Mouse (Mus musculus) neural tube, embryonic 14.5 days (tissue): ENCODE results near the gene Gm45062. TPM values are rescaled to one million over a fixed set of nuclear protein-coding genes. Genes with fewer than 3 reads are reported as not detected.

ENCODE experiments used
- ATAC-seq: fragments of 200-750 bp; cut with Nextera tagmentation; 2 replicates; pipeline ENCODE4 v1.8.0; 2017; ENCODE audit warnings: low read depth, mild to moderate bottlenecking, moderate TSS enrichment, moderate library complexity
- H3K27ac ChIP-seq: fragments of 300-500 bp; sonication (generic); 2 replicates; pipeline ENCODE4 v1.5.1; 2014; ENCODE audit warnings: low read depth, mild to moderate bottlenecking, control low read depth, low read length, moderate library complexity, mixed read lengths
- H3K27me3 ChIP-seq: fragments of 300-500 bp; sonication (generic); 2 replicates; pipeline ENCODE4 v1.6.1; 2014; ENCODE audit warnings: low read length; ENCODE audit not compliant: control insufficient read depth, insufficient read depth
- H3K36me3 ChIP-seq: fragments of 300-500 bp; sonication (generic); 2 replicates; pipeline ENCODE4 v1.6.1; 2014; ENCODE audit warnings: low read length, mixed read lengths; ENCODE audit not compliant: control insufficient read depth, insufficient read depth
- H3K4me1 ChIP-seq: fragments of 300-500 bp; sonication (generic); 2 replicates; pipeline ENCODE4 v1.6.1; 2014; ENCODE audit warnings: low read length; ENCODE audit not compliant: control insufficient read depth, insufficient read depth
- H3K4me2 ChIP-seq: fragments of 300-500 bp; sonication (generic); 2 replicates; pipeline ENCODE4 v1.6.1; 2014; ENCODE audit warnings: mild to moderate bottlenecking, low read depth, low read length, control low read depth
- H3K4me3 ChIP-seq: fragments of 300-500 bp; sonication (generic); 2 replicates; pipeline ENCODE4 v1.5.1; 2014; ENCODE audit warnings: low read depth, low read length, control low read depth, mixed read lengths
- H3K9ac ChIP-seq: fragments of 300-500 bp; sonication (generic); replicated peaks from 2 replicates; pipeline ENCODE4 v1.6.1; 2014; ENCODE audit warnings: low read depth, mild to moderate bottlenecking, control low read depth, low read length, mixed read lengths
- H3K9me3 ChIP-seq: fragments of 300-500 bp; sonication (generic); 2 replicates; pipeline ENCODE4 v1.6.1; 2016; ENCODE audit warnings: low read length; ENCODE audit not compliant: control insufficient read depth
- WGBS: fragments of 180-500 bp; shearing (Covaris S2); extraction: QIAGEN DNeasy Blood & Tissue Kit; methylation state at CpG from one replicate; pipeline ENCODE4 v1.1.7; 2014; 5-methylcytosine and 5-hydroxymethylcytosine counted together
- polyA plus RNA-seq: library from polyadenylated mRNA; unstranded; fragments of >200 nt; fragmentation: Nextera tagmentation; extraction: Ambion mirVana; gene quantifications from 2 replicates; pipeline ENCODE4 v1.2.1, GENCODE M21; 2014

Gm45062 gene
- polyA plus RNA-seq, 1 experiment from 2014 or later = 7.7 TPM

DNA sequence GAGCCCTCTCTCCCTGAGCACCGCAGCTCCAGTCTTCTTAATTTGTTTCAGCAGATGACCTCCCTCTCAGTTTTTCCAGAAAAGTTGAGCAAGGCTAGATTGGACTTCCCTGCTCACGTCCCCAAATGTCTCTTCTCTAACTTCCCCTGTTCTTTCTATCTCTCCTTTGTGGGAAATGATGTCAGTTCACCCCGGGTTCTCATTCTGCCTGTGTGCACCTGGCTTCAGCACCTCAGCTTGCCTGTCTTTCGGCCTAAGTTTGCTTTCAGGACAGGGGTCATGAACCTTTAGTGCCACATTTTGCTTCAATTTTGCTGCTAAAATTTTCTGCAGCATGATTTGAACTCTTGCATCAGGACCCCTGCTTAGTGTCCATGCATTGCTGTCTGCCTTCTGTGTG, 95.6 kb downstream of the Gm45062 start:
- Histone ChIP-seq H3K27ac (no peak overlapping the region), H3K4me3 (no peak overlapping the region), H3K9ac (no peak overlapping the region), H3K4me2 (no peak overlapping the region), H3K4me1 (peaks cover 18% of the 10 kb centered on the region), H3K36me3 (no peaks in the 10 kb centered on the region), H3K27me3 (no peaks in the 10 kb centered on the region), H3K9me3 (no peaks in the 10 kb centered on the region)
- no peak for ATAC-seq
- 84% methylated on average over 4 of the region's 4 CpGs for WGBS

DNA sequence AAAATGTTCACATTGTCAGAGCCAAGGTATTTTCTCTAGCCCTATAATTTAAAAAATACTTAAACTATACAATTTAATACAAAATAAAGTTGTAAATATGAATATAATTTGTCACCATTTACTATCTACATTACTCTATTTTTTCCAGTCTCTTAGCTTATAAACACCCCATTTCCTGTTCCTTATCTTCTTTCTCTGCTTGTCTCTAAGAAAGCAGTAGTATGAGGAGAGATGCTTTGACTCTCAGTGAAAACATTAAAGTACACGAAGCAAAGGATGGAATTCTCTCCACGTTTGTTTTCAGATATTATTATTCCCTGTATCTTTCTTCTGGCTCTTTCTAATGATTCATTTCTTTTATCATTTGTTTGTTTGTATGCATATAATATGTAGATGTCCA, 99.0 kb downstream of the Gm45062 start:
- Histone ChIP-seq H3K4me2 (no peak overlapping the region), H3K27ac (no peak overlapping the region), H3K27me3 (no peaks in the 10 kb centered on the region), H3K4me1 (peaks cover 8% of the 10 kb centered on the region), H3K36me3 (no peaks in the 10 kb centered on the region), H3K9me3 (no peaks in the 10 kb centered on the region), H3K4me3 (no peak overlapping the region), H3K9ac (no peak overlapping the region)
- WGBS = 82% methylated on average over 2 of the region's 2 CpGs
- ATAC-seq = no peak

DNA sequence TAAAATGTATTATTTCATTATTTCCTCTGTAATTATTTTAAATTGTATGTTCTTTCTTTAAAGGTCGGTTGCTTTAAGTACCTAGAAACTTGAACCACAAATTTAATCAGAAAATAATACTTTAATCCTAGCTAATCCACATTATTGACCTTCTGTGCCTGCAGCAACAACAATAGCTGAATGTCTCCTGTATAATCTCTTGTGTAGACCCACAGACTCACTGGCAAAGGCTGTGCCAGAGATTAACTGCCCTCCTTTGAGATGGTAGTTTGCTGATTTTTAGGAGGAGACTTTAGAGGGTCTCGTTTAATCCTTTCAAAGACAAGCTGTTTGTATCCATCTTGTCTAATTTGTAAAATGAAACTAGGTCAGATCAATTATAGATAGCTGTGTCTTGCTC, 99.5 kb downstream of the Gm45062 start:
- Histone ChIP-seq H3K4me2 (no peak overlapping the region), H3K9me3 (no peaks in the 10 kb centered on the region), H3K27me3 (no peaks in the 10 kb centered on the region), H3K9ac (no peak overlapping the region), H3K4me1 (peaks cover 3% of the 10 kb centered on the region; the same call in 1 of the 2 replicates), H3K4me3 (no peak overlapping the region), H3K36me3 (no peaks in the 10 kb centered on the region), H3K27ac (no peak overlapping the region)
- no peak for ATAC-seq
- WGBS = 57% methylated on average over 2 of the region's 2 CpGs

DNA sequence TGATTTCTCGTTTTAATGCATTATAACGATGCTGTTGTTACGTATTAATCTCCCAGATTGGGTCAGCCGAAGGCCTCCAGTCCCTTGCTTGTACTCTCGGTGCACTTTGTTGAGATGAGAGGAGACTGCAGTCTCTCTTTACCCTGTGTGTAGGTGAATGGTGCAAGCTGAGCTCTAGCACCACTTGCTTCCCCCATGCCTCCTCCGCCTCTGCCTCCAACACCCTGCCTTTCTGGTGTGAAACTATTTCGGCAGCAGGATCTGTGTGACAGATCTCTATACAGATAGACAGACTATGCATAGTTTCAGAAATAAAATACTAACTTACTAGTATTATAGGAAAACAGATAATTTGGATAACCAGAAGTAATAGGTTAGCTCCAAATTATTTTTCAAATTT, 101.6 kb downstream of the Gm45062 start:
- H3K4me2 ChIP-seq = no peak overlapping the region
- peaks cover 4% of the 10 kb centered on the region; the same call in 1 of the 2 replicates for H3K4me1 ChIP-seq
- no peak for ATAC-seq
- no peak overlapping the region for H3K27ac ChIP-seq
- no peaks in the 10 kb centered on the region for H3K9me3 ChIP-seq
- H3K4me3 ChIP-seq = no peak overlapping the region
- 90% methylated on average over 7 of the region's 7 CpGs for WGBS
- no peaks in the 10 kb centered on the region for H3K36me3 ChIP-seq
- no peaks in the 10 kb centered on the region for H3K27me3 ChIP-seq
- H3K9ac ChIP-seq = no peak overlapping the region

DNA sequence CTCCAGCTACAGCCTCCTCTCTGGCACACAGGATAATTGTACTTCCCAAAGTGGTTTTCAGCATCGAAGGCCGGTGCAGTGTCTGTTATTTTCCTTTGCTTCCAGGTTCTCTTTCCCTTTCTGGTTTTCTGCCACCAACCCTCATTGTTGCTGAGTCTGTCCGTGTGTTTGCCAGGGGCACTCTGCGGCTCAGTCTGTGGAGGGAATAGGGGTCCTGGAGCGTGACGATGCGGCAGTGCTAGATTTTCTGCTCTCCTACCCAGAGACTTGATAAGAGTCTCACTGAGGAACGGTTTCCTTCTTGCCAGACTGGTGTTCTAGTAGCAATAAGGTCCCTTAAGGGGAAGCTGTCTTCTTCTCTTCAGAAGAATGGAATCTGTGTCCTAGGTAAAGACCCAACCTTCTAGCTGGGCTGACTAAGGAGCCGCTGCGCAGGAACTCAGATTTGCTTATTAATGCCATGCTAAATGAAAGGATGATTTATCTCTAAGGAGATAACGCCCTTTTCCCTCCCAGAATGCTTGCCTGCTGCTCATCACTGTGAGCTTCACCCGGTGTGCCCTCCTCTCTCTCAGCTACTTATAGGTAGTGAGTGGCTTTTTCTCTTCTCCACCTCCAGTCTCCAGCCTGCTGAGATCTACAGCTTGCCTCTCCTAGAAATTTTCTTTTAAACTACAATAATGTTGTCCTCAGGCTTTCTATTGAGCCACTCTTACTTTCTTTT, 104.9 kb downstream of the Gm45062 start:
- no peak overlapping the region for H3K9ac ChIP-seq
- peaks cover 4% of the 10 kb centered on the region; the same call in 1 of the 2 replicates for H3K4me1 ChIP-seq
- H3K4me2 ChIP-seq = no peak overlapping the region
- H3K4me3 ChIP-seq = no peak overlapping the region
- H3K27me3 ChIP-seq = no peaks in the 10 kb centered on the region
- no peaks in the 10 kb centered on the region for H3K9me3 ChIP-seq
- no peaks in the 10 kb centered on the region for H3K36me3 ChIP-seq
- H3K27ac ChIP-seq = no peak overlapping the region
- WGBS = 66% methylated on average over 12 of the region's 12 CpGs
- no peak for ATAC-seq

DNA sequence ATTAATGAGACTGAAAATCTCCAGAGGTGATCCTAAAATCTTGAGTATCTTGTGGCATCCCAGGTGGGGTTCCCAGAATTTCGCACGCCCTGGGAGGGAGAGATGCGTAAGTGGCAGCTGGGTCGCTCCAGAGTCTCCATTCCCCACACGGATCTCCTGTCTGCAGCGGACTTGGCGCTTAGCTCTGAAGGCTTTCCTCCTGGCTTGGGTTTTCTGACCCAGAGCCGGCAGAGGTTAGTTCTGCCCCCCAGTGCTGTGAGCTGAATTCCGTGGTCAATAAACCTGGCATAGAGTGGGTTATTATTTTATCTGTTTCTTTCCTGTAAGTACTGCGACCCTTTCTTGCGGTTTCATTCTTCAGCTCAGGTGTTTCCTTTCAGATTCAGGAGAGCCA, 105.5 kb downstream of the Gm45062 start:
- Histone ChIP-seq H3K4me1 (peaks cover 4% of the 10 kb centered on the region; the same call in 1 of the 2 replicates), H3K27ac (no peak overlapping the region), H3K9me3 (no peaks in the 10 kb centered on the region), H3K27me3 (no peaks in the 10 kb centered on the region), H3K36me3 (no peaks in the 10 kb centered on the region), H3K4me3 (no peak overlapping the region), H3K4me2 (no peak overlapping the region), H3K9ac (no peak overlapping the region)
- ATAC-seq = no peak
- 91% methylated on average over 11 of the region's 11 CpGs for whole genome bisulfite sequencing

DNA sequence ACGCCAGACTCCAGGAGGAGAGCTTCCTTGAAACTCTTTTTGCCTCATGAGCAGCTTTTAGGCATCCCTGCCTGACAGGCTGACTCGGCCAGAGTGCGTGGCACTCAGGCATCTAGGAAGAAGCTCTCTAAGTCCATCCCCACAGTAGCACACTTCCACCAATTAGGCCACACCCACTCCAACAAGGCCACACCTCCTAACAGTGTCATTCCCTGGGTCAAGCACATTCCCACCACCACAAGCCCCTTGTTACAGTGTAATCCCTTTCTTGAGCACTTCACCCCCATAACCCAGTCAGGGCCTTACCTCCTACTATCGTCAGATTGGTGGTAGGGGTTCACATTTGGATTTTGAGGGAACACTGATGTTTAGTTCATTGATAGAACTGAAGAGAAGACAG, 108.4 kb downstream of the Gm45062 start:
- no peaks in the 10 kb centered on the region for H3K27me3 ChIP-seq
- no peak for ATAC-seq
- H3K4me3 ChIP-seq = no peak overlapping the region
- H3K9me3 ChIP-seq = no peaks in the 10 kb centered on the region
- 94% methylated on average over 4 of the region's 4 CpGs for WGBS
- no peak overlapping the region for H3K9ac ChIP-seq
- H3K27ac ChIP-seq = no peak overlapping the region
- no peak overlapping the region for H3K4me2 ChIP-seq
- peaks cover 4% of the 10 kb centered on the region; the same call in 1 of the 2 replicates for H3K4me1 ChIP-seq
- no peaks in the 10 kb centered on the region for H3K36me3 ChIP-seq

DNA sequence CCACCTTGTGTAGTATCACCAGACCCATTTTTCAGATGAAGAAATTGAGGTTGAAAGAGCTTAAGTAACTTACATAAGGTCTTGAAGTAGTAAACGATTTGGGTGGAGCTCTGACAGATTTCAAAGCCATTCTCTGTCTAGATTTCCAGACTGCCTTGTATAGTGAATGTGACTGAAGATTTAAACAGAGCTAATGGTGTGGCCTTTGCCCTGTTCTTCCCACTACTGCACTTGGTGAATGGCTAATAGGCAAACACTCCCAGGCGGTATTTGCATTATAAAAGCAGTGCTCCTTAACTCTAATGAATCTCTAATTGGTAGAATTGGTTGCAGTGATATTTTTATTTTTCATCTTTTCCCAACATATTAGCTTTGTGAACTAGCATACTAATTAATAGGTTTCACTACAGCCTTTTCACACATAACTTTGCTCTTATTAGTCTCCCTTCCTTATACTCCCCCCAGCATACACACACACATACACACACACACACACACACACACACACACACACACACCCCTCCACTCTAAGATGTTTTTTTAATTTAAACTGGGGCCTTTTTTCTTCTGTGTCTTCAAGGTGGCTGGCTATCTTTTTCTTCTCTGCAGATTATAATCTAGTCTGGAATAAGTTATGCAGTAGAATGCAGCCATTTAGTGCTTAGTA, 109.1 kb downstream of the Gm45062 start:
- WGBS = 33% methylated on average over 2 of the region's 2 CpGs
- Histone ChIP-seq H3K4me2 (no peak overlapping the region), H3K9me3 (no peaks in the 10 kb centered on the region), H3K9ac (no peak overlapping the region), H3K36me3 (no peaks in the 10 kb centered on the region), H3K27me3 (no peaks in the 10 kb centered on the region), H3K27ac (no peak overlapping the region), H3K4me1 (peaks cover 4% of the 10 kb centered on the region; the same call in 1 of the 2 replicates), H3K4me3 (no peak overlapping the region)
- ATAC-seq = no peak; the same call in 1 of the 2 replicates

DNA sequence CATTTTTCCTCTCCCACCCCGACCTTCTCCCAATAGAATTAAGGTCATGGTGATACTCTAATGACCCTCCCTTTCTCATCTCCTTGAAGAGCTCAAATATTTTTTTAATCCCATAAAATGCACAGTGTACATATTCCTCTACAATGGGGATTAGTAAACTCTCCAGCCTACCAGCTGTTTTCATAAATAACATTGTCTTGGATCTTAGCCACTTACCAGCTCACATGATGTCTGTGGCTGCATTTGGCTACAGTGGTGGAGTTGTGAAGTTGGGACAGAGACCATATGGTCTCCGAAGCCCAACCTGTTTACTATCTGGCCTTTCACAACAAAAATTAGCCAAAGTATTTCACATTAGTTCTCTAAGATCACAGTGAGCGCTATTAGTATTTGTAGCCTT, 111.4 kb downstream of the Gm45062 start:
- no peaks in the 10 kb centered on the region for H3K9me3 ChIP-seq
- no peak overlapping the region for H3K9ac ChIP-seq
- ATAC-seq = no peak
- H3K4me3 ChIP-seq = no peak overlapping the region
- no peak overlapping the region for H3K4me2 ChIP-seq
- no peak overlapping the region for H3K27ac ChIP-seq
- H3K4me1 ChIP-seq = no peaks in the 10 kb centered on the region
- 84% methylated on average over 3 of the region's 3 CpGs for WGBS
- H3K27me3 ChIP-seq = no peaks in the 10 kb centered on the region
- H3K36me3 ChIP-seq = no peaks in the 10 kb centered on the region
